Mouse (Mus musculus) liver, embryonic 12.5 days (tissue): Measurements from ENCODE around the gene Mlph. TPM values are rescaled to one million over a fixed set of nuclear protein-coding genes. Genes with fewer than 3 reads are reported as not detected.

Experiments
- ATAC-seq: fragments of 200-750 bp; cut with Nextera tagmentation; 2 replicates; pipeline ENCODE4 v1.8.0; 2017; ENCODE audit warnings: moderate number of reproducible peaks, mild to moderate bottlenecking, moderate library complexity
- H3K27ac ChIP-seq: fragments of 300-500 bp; sonication (generic); 2 replicates; pipeline ENCODE4 v1.5.1; 2016; ENCODE audit warnings: mild to moderate bottlenecking
- H3K27me3 ChIP-seq: fragments of 300-500 bp; sonication (generic); replicated peaks from 2 replicates; pipeline ENCODE4 v1.6.1; 2016; ENCODE audit warnings: mild to moderate bottlenecking, moderate library complexity
- H3K36me3 ChIP-seq: fragments of 300-500 bp; sonication (generic); 2 replicates; pipeline ENCODE4 v1.6.1; 2016; ENCODE audit warnings: mild to moderate bottlenecking, moderate library complexity
- H3K4me1 ChIP-seq: fragments of 300-500 bp; sonication (generic); 2 replicates; pipeline ENCODE4 v1.6.1; 2016
- H3K4me2 ChIP-seq: fragments of 300-500 bp; sonication (generic); 2 replicates; pipeline ENCODE4 v1.6.1; 2016; ENCODE audit warnings: mild to moderate bottlenecking, moderate library complexity
- H3K4me3 ChIP-seq: fragments of 300-500 bp; sonication (generic); 2 replicates; pipeline ENCODE4 v1.5.1; 2016; ENCODE audit warnings: mild to moderate bottlenecking, moderate library complexity
- H3K9ac ChIP-seq: fragments of 300-500 bp; sonication (generic); 2 replicates; pipeline ENCODE4 v1.6.1; 2016; ENCODE audit warnings: mild to moderate bottlenecking, moderate library complexity
- H3K9me3 ChIP-seq: fragments of 300-500 bp; sonication (generic); replicated peaks from 2 replicates; pipeline ENCODE4 v1.6.1; 2016; ENCODE audit warnings: mild to moderate bottlenecking, moderate library complexity
- WGBS: fragments of 180-500 bp; shearing (Covaris S2); methylation state at CpG from one replicate; pipeline ENCODE4 v1.1.7; 2016; ENCODE audit not compliant: insufficient replicate concordance; 5-methylcytosine and 5-hydroxymethylcytosine counted together
- polyA plus RNA-seq: library from polyadenylated mRNA; unstranded; fragments of >200 nt; fragmentation: Nextera tagmentation; extraction: Ambion mirVana; gene quantifications from 2 replicates; pipeline ENCODE4 v1.2.1, GENCODE M21; 2016

Gene Mlph
- polyA plus RNA-seq: 0.05 TPM in 1 of 2 replicates, not detected in the other

DNA sequence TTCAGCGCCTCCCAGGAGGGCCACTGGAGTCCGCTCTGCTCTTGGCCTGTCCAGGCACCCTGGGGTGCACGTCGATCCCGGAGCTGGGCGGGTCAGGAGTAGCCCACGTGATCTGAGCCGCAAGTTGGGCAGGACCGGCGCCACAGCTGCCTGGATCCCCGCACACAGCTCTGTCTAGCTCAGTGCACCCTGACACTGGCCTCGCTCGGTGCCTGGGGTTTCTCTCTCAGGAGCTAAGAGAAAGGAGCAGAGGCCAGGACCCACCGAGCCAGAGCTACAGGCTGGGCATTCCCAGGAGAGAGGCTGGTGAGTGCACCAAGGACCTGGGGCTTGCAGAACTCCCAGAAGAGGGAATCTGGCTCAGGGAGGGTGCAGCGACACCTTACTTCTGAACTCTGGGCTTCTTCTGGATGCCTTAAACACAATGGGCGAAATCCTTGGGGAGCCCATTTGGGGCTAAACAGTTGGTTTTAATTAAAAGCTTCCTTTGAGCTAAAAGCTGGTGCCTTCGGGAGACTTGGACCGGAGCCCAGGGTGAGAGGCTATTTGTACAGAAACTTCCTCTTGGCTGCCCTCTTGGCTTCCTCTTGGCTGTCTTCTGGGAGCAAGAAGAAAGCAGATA, at the start of gene Mlph:
Gene Mlph, plus strand, starts transcription at position 138 of the 622 bp plus-strand sequence.
- 0 out of 2 replicates have a peak within 1 kb of the TSS, but pooled peaks have one; percentile 0 for H3K4me3 ChIP-seq
- H3K36me3 ChIP-seq: no peaks in the 10 kb centered on the region
- H3K9me3 ChIP-seq: 0 out of 2 replicates have a peak, but pooled peaks cover 5% of the 10 kb centered on the region
- H3K9ac ChIP-seq: no peak within 1 kb of the TSS
- peaks cover 43% of the 10 kb centered on the region for H3K27me3 ChIP-seq
- ATAC-seq: no peak
- H3K4me2 ChIP-seq: peak within 1 kb of the TSS; percentile 32
- 13% methylated on average over 18 of the region's 18 CpGs for WGBS
- no peak within 1 kb of the TSS for H3K27ac ChIP-seq
- H3K4me1 ChIP-seq: no peaks in the 10 kb centered on the region

DNA sequence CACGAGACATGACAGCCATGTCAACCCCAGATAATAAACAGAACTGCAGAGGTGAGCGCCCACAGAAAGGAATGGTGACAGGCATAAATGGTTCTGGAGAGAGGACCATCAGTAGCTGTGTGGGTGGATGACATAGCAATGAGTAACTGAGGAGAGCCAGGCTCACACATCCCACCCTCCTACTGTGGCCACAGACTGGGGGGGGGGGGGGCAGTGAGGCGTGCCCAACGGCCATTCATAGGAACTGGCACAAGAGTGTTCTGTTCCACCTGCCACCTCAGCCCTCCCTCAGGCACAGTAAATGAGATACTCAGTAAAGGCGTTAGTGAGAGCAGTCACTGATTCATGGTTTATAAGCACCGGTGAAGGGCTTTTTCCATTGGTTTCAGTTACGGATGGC, 48.2 kb upstream of the Mlph start:
- Histone ChIP-seq H3K27ac (no peak overlapping the region), H3K36me3 (no peaks in the 10 kb centered on the region), H3K4me2 (no peak overlapping the region), H3K27me3 (no peaks in the 10 kb centered on the region), H3K9ac (no peak overlapping the region), H3K9me3 (no peaks in the 10 kb centered on the region), H3K4me1 (no peaks in the 10 kb centered on the region), H3K4me3 (no peak overlapping the region)
- ATAC-seq: no peak
- 70% methylated on average over 7 of the region's 7 CpGs for WGBS

DNA sequence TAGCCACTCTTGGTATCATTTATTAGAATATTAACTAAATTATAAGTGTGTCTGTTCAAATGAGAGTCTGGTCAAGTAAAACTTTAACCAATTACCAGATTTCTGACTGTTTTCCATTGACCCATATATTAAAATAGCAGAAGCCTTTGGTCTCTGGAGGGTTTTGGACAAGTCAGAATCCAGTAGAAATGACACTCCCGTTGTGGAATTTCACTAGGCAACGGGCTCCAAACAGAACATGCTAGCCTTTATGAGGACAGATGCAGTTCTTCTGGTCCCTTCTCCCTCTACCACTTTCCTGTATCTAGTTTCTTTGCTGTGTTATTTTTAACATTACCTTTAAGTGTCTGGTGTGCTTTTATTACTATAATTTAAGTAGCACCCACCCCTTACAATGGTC, 44.3 kb upstream of the Mlph start:
- no peak overlapping the region for H3K9ac ChIP-seq
- WGBS: 69% methylated on average over 2 of the region's 2 CpGs

DNA sequence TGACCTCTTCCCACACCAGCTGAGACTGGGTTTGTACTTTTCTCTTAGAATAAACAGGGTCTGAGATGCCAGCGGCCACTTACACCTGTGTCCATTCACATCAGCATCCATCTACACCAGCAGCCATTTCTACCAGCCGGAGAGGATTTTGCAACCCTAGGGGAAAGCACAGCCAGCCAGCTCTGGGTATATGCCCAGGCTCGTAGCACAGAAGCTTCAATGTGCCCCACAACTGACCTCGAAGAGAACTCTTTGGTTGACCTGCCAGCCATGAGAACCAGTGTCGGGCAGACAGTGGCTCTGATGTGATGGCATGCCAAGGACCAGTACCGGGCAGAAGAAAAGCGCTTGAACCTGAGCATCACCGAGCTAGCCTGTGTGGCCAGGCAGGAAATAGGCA, 39.5 kb upstream of the Mlph start:
- WGBS: 67% methylated on average over 8 of the region's 8 CpGs
- Histone ChIP-seq H3K4me3 (no peak overlapping the region), H3K27me3 (no peaks in the 10 kb centered on the region)

More for the DNA sequence above, 44.3 kb upstream of the Mlph start:
- Histone ChIP-seq H3K4me2 (no peak overlapping the region), H3K36me3 (no peaks in the 10 kb centered on the region), H3K27me3 (no peaks in the 10 kb centered on the region), H3K27ac (no peak overlapping the region), H3K9me3 (0 out of 2 replicates have a peak, but pooled peaks cover 6% of the 10 kb centered on the region), H3K4me1 (no peaks in the 10 kb centered on the region), H3K4me3 (no peak overlapping the region)
- no peak for ATAC-seq

DNA sequence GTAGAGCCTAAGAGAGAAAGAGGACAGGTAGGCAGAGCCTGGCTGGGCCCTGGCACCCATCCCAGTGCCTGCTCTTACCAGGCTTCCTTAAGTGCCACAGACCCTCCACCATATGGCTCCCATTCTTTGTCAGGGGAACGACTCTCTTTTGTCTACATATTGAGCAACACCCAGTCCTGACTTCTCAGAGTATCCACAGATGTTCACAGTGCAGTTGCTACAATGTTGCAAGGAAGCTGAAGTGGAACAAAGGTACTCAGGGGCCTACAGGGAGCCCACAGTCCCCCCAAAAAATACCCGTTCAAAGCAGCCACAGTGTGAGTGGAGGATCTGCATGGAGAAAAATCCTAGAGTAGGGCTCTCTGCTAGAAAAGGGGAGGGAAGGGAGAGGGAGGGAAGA, 38.9 kb upstream of the Mlph start:
- 38% methylated on average over 2 of the region's 2 CpGs for WGBS
- ATAC-seq: no peak
- Histone ChIP-seq H3K9ac (no peak overlapping the region), H3K4me3 (no peak overlapping the region), H3K4me1 (no peaks in the 10 kb centered on the region), H3K27ac (no peak overlapping the region), H3K4me2 (no peak overlapping the region), H3K27me3 (no peaks in the 10 kb centered on the region), H3K36me3 (no peaks in the 10 kb centered on the region), H3K9me3 (0 out of 2 replicates have a peak, but pooled peaks cover 6% of the 10 kb centered on the region)

More for the DNA sequence above, 39.5 kb upstream of the Mlph start:
- Histone ChIP-seq H3K9ac (no peak overlapping the region), H3K9me3 (0 out of 2 replicates have a peak, but pooled peaks cover 6% of the 10 kb centered on the region), H3K36me3 (no peaks in the 10 kb centered on the region), H3K4me2 (no peak overlapping the region), H3K4me1 (no peaks in the 10 kb centered on the region), H3K27ac (no peak overlapping the region)
- ATAC-seq: no peak

DNA sequence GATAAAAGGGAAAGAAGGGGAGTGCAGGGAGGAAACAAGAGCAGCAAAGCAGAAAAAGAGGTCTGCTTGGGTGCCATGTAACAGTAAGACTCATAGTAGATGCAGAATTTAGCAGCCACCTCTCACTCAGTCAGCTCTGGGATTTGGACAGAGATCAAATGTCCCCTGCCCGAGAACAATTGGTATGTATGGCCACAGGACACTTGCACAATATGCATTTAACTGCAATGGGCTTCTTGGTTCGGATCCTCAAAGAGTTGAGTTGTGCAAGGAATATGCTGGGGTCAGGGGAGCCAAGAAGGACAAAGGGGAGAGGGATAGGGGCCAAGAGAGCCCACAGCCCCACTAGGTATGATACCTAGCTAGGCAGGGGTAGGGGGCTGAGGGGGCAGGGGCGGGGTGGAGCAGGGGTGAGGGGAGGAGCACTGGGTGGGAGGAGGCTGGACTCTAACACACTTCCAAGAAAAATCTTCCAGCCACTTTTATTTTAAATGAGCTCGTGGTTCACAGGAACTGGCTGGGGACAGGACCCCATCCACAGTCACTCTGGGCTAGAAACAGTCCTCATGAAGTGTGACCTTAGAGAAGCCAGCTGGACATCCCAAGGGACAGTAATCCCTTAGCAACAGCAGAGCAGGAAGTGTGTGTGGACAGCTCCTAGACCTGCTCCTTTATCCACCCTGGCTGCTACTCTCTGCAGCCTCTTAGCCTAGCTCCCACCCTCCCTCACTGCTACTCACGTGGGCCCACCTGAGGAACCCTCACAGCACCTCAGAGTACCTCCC, 38.2 kb upstream of the Mlph start:
- Histone ChIP-seq H3K27me3 (no peaks in the 10 kb centered on the region), H3K4me1 (no peaks in the 10 kb centered on the region), H3K9ac (no peak overlapping the region), H3K4me3 (no peak overlapping the region), H3K4me2 (no peak overlapping the region), H3K36me3 (no peaks in the 10 kb centered on the region), H3K27ac (no peak overlapping the region), H3K9me3 (0 out of 2 replicates have a peak, but pooled peaks cover 6% of the 10 kb centered on the region)
- no peak for ATAC-seq
- WGBS: 45% methylated on average over 5 of the region's 5 CpGs

DNA sequence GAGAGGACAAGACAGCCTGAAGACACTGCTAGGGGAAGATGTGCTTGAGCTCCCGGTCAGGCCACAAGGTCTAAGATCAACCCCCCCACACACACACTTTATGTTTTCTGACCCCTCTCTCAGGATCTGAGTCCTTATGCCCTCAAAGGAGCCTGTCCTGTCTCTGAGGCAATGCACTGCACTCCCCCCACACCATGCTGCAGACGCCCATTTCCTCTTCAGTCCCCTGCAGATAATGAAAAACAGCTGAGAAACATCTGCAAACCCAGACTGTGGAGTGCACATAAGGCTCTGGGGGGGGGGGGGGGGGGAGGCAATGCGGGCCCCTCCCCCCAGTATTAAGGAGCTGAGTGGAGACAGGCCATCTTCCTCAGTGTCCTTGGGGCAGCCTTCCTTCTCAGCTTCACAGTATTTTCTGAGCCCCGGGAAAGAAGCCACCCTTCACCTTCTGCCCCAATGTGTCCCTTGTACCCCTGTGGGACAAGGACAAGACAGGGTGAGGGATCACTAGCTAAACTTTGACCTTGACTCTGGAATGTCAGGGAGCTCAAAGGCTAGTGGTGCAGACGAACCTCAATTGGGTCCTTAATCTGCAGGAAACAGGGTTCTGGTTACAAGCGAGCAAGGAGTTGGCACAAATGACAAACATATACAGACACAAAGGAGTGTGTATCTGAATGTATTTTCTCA, 29.0 kb upstream of the Mlph start:
- no peak overlapping the region for H3K9ac ChIP-seq
- WGBS: 57% methylated on average over 6 of the region's 6 CpGs
- no peak for ATAC-seq
- no peak overlapping the region for H3K4me2 ChIP-seq
- H3K4me1 ChIP-seq: no peaks in the 10 kb centered on the region
- H3K36me3 ChIP-seq: no peaks in the 10 kb centered on the region
- H3K27ac ChIP-seq: no peak overlapping the region
- no peaks in the 10 kb centered on the region for H3K9me3 ChIP-seq
- H3K4me3 ChIP-seq: no peak overlapping the region
- no peaks in the 10 kb centered on the region for H3K27me3 ChIP-seq

DNA sequence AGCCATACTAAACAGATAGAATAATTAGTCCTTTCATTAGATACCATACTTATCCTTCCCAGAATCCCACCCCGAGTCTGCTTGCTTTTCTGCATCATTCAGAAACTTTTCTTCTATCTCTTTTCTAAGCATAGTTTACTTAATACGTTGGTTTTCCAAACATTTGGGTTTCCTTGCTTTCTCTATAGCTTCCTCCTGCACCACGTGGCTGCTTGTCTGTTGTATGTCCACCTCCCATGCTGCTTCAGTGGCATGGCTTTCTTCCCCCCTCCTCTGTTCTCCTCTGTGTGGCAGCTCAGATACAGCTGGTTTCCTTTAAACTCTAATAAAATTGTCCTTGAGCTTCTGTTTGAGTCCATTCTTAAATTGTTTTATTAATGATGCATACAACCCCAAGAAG, 20.4 kb upstream of the Mlph start:
- Histone ChIP-seq H3K27ac (no peak overlapping the region), H3K27me3 (no peaks in the 10 kb centered on the region), H3K4me3 (no peak overlapping the region)

DNA sequence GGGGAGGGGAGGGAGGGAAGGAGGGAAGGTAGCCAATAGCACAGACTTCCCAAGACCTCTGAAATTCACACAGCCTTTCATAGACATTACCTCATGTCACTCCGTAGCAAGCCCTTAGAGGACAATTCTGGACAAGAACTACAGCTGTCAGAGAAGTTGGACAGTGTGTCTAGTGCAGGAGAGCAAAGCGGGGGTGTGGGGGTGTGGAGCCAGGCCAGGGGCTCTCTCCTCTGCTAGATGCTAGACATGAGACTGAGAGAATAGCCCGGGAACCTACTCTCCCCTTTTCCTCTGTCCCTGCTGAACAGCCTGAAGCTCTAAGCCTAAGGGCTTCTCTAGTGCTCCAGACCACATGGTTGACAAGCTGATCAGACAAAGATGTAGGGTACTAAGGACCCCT, 19.9 kb upstream of the Mlph start:
- Histone ChIP-seq H3K4me2 (no peak overlapping the region), H3K9me3 (no peaks in the 10 kb centered on the region), H3K36me3 (no peaks in the 10 kb centered on the region), H3K9ac (no peak overlapping the region), H3K4me3 (no peak overlapping the region), H3K4me1 (no peaks in the 10 kb centered on the region), H3K27me3 (no peaks in the 10 kb centered on the region), H3K27ac (no peak overlapping the region)
- no peak for ATAC-seq
- 53% methylated on average over 3 of the region's 3 CpGs for WGBS

More for the DNA sequence above, 20.4 kb upstream of the Mlph start:
- ATAC-seq: no peak
- no peak overlapping the region for H3K4me2 ChIP-seq
- no peak overlapping the region for H3K9ac ChIP-seq
- no peaks in the 10 kb centered on the region for H3K36me3 ChIP-seq
- H3K4me1 ChIP-seq: no peaks in the 10 kb centered on the region
- WGBS: 43% methylated on average over 3 of the region's 3 CpGs
- H3K9me3 ChIP-seq: no peaks in the 10 kb centered on the region

DNA sequence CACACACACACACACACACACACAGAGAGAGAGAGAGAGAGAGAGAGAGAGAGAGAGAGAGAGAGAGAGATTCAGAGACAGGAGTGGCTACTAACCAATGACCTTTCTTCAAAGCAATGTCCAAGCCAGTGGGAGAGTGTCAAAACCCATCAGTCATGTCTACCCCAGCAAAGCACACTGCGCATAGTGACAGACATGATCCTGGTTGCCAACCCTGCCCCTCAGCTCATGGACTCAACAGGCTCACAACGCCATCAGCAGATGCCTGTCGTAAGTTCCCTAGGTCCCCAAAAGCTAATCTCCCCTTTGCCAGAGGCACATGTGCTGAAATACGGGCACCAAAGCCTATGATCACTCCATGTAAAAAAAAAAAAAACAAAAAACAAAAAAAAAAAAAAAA, 18.6 kb upstream of the Mlph start:
- H3K9ac ChIP-seq: no peak overlapping the region
- no peaks in the 10 kb centered on the region for H3K4me1 ChIP-seq
- H3K4me3 ChIP-seq: no peak overlapping the region
- no peak for ATAC-seq
- no peaks in the 10 kb centered on the region for H3K36me3 ChIP-seq
- 76% methylated on average over 4 of the region's 4 CpGs for WGBS
- H3K9me3 ChIP-seq: no peaks in the 10 kb centered on the region
- no peaks in the 10 kb centered on the region for H3K27me3 ChIP-seq
- no peak overlapping the region for H3K4me2 ChIP-seq
- H3K27ac ChIP-seq: no peak overlapping the region

DNA sequence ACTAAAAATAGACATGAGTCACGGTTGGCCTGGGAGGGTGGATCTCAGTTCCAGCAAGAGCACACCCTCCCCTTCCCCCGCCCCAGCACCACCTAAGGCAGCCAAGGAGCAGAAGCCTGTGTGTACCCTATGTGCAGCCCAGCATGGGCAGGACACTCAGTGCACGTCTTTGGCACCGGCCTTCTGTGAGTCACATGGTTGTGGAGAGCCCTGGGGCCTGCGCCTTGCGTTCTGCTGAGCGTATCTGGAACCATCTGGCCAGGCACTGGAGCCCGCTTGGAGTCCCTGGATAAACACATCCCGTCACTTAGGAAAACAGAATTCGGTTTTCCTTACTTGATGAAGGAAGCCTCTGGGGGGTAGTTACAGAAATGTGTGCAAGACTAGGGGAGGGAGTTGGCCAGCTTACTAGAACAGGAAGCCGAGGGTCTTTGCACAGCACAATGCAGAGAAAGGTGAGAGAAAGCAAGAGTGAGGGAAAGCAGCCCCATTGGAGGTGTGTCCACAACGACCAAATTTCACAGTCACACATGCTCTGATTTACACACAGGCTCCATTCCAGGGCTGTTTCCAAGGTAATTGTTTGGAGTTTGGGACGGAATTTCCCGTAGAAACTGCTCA, 18.0 kb upstream of the Mlph start:
- Histone ChIP-seq H3K4me2 (no peak overlapping the region), H3K4me1 (no peaks in the 10 kb centered on the region), H3K4me3 (no peak overlapping the region), H3K27me3 (no peaks in the 10 kb centered on the region), H3K27ac (no peak overlapping the region), H3K9ac (no peak overlapping the region), H3K36me3 (no peaks in the 10 kb centered on the region), H3K9me3 (no peaks in the 10 kb centered on the region)
- ATAC-seq: no peak
- WGBS: 66% methylated on average over 14 of the region's 14 CpGs

DNA sequence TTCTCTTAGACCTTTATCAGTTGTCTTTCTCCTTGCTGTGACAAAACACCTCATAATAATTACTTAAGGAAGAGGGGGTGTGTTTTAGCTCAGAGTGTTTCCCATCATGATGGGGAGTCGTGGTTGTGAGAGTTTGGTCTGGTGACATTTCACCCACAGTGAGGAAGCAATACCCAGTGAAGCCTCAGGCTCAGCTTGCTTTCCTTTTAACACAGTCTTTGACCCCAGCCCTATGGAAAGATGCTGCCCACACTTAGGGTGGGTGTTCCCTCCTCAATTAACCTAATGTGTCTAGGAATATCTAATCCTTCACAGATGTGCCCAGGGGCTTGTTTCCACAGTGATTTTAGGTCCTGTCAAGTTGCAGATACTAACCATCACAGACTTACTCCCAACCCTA, 16.9 kb upstream of the Mlph start:
- Histone ChIP-seq H3K4me2 (no peak overlapping the region), H3K4me3 (no peak overlapping the region), H3K9me3 (no peaks in the 10 kb centered on the region), H3K27me3 (no peaks in the 10 kb centered on the region), H3K4me1 (no peaks in the 10 kb centered on the region), H3K36me3 (no peaks in the 10 kb centered on the region), H3K27ac (no peak overlapping the region), H3K9ac (no peak overlapping the region)
- ATAC-seq: no peak
- 50% methylated on average over 1 of the region's 1 CpGs for WGBS
